Mouse (Mus musculus): Measurements from ENCODE around the gene Lman1l. TPM values are rescaled to one million over a fixed set of nuclear protein-coding genes. Genes with fewer than 3 reads are reported as not detected.

Gene Lman1l
- not detected in 2 replicates for polyA plus RNA-seq (2015; fragmentation: Nextera tagmentation; extraction: Ambion mirVana)

DNA sequence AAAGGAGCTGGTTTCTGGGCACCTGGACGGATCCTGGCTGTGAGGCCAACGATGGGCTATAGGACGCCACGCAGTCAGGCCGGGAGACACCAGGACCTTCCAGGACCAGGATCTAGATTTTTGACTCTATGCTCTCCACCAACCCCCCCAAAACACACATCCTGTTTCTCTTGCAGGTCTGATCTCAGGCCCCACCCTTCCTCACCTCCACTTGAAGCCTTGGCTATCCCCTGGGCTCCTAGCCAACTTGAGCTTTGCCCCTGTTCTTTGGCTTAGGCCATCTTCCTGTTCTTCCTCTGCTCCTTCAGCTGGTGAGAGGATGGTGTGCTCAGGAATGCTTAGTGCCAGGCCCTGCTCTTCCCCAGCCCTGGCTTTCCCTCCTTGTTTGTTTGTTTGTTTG lies at the start of gene Lman1l:
Gene Lman1l, minus strand, starts transcription at position 101 of the 400 bp plus-strand sequence.
- Histone ChIP-seq H3K4me2 (replicated peaks) (no peak within 1 kb of the TSS), H3K9me3 (no peaks in the 10 kb centered on the region), H3K4me1 (replicated peaks) (no peaks in the 10 kb centered on the region), H3K27me3 (replicated peaks) (no peaks in the 10 kb centered on the region), H3K36me3 (peaks cover under 1% of the 10 kb centered on the region), H3K4me3 (replicated peaks) (no peak within 1 kb of the TSS), H3K9ac (no peak within 1 kb of the TSS), H3K27ac (no peak within 1 kb of the TSS)
- ATAC-seq, result no peak
- 94% methylated on average over 5 of the region's 5 CpGs for WGBS

DNA sequence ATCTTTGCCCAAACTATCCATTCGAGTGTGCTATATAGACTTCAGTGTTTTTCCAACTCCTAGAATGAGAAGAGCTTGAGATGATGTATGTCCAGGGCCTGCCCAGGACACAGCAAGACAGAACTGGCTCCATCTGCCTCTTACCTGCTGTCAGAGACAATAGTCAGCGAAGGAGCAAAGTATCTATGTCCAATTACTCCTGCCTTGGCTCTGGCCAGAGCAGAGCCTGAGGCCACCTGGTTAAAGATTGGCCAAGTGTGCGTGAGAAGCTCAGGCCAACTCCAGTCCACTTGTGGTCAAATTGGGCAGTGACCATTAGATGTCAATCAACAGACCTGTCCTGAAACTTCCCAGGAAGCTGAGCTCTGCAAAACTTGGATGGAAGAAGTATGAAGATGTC lies 49.0 kb upstream of the Lman1l start:
- Histone ChIP-seq H3K4me3 (replicated peaks) (no peak overlapping the region), H3K36me3 (no peaks in the 10 kb centered on the region), H3K4me2 (replicated peaks) (no peak overlapping the region), H3K27ac (no peak overlapping the region), H3K9ac (no peak overlapping the region), H3K4me1 (replicated peaks) (peaks cover 12% of the 10 kb centered on the region), H3K9me3 (no peaks in the 10 kb centered on the region), H3K27me3 (replicated peaks) (no peaks in the 10 kb centered on the region)
- 82% methylated on average over 3 of the region's 3 CpGs for WGBS
- ATAC-seq, result no peak

DNA sequence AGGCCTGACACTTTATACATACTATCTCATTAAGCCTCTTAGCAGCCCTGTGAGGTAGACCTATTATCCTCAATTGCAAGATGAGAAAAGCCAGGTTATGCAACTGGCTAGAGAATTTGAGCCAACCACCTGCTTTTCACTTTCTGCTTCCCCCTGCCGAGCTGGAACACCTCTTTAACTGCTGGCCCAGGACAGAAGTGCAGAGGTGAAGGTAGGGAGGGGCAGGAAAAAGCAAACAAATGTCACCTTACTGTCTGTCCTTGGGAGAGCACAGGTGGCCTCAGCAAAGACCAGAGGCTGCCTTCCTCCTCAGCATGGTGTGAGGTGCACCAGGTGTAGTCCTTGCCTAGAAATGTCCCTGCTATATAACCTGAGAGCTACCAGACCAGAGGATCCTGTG lies 47.7 kb upstream of the Lman1l start:
- H3K36me3 ChIP-seq, result no peaks in the 10 kb centered on the region
- no peaks in the 10 kb centered on the region for H3K27me3 ChIP-seq (replicated peaks)
- H3K27ac ChIP-seq, result no peak overlapping the region
- no peak overlapping the region for H3K4me2 ChIP-seq (replicated peaks)
- WGBS, result 3% methylated on average over 1 of the region's 1 CpGs
- H3K4me1 ChIP-seq (replicated peaks), result peaks cover 12% of the 10 kb centered on the region
- no peak overlapping the region for H3K4me3 ChIP-seq (replicated peaks)
- H3K9me3 ChIP-seq, result no peaks in the 10 kb centered on the region
- no peak overlapping the region for H3K9ac ChIP-seq
- 0 out of 2 replicates have a peak, but pooled peaks have one; percentile 57 for ATAC-seq

DNA sequence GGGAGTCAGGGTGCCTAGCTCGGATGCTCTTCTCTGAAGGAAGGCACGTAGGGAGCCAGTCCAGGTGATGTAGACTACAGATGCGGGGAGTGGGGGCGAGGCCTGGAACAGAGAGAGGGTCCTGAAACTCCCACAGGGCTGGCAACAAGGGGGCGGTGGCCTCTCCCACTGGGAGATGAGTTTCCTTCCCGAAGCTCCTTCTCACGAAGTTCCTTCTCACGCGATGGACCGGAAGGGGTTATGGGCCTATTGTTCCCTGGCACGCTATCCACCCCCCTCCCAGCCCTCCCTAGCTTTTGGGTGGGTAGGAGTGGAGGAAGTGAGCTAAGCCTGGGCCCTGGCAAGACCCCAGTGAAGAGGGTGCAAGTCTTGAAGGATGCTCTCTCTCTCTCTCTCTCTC lies 47.2 kb upstream of the Lman1l start:
- Histone ChIP-seq H3K4me3 (replicated peaks) (no peak overlapping the region), H3K27ac (no peak overlapping the region), H3K9me3 (no peaks in the 10 kb centered on the region), H3K9ac (no peak overlapping the region), H3K27me3 (replicated peaks) (no peaks in the 10 kb centered on the region), H3K36me3 (no peaks in the 10 kb centered on the region), H3K4me2 (replicated peaks) (no peak overlapping the region), H3K4me1 (replicated peaks) (peaks cover 12% of the 10 kb centered on the region)
- WGBS, result 67% methylated on average over 11 of the region's 11 CpGs
- ATAC-seq, result no peak

DNA sequence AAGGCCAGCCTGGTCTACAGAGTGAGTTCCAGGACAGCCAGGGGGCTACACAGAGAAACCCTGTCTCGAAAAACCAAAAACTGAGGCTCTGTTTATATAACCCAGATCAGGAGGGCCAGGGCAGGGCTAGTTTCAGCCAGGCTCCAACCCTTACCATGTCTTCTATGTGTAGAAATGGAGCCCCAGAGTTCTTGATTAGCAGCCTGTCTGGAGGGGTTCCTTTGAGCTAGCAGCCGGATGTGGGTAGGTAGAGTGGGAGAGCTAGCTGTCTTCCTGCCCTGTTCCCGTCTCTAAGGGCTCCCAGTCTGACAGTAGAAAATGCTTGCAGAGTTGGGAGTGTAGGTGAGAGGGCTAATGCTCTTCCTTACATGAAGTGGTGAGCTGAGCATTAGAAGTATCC lies 46.6 kb upstream of the Lman1l start:
- H3K4me1 ChIP-seq (replicated peaks), result peaks cover 12% of the 10 kb centered on the region

DNA sequence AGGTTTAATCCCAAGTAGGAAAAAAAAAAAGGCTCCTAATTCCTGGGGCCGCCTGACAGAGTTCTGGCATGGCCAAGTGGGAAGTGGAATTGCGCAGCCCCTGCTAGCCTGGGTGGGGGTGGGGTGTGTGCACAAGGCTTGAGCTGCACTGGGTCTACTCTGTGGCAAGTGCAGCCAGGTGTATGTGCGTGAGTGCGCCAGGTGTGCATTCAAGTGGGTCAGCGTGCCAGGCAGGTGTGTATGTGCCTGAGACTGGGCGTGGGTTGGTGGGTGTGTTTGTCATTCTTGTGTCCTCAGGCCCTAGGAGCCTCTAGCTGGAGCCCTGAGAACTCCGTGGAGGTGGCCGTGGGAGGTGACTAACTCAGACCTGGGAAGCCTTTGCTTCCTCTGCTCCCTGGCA lies 46.0 kb upstream of the Lman1l start:
- H3K27me3 ChIP-seq (replicated peaks), result no peaks in the 10 kb centered on the region
- no peak overlapping the region for H3K27ac ChIP-seq
- no peak overlapping the region for H3K4me3 ChIP-seq (replicated peaks)
- no peak overlapping the region for H3K4me2 ChIP-seq (replicated peaks)
- H3K36me3 ChIP-seq, result no peaks in the 10 kb centered on the region
- peak; percentile 44 for ATAC-seq
- H3K9me3 ChIP-seq, result no peaks in the 10 kb centered on the region
- H3K9ac ChIP-seq, result no peak overlapping the region
- WGBS, result 77% methylated on average over 8 of the region's 8 CpGs
- H3K4me1 ChIP-seq (replicated peaks), result peaks cover 12% of the 10 kb centered on the region

More for the DNA sequence above, 46.6 kb upstream of the Lman1l start:
- Histone ChIP-seq H3K4me3 (replicated peaks) (no peak overlapping the region), H3K9ac (no peak overlapping the region), H3K27me3 (replicated peaks) (no peaks in the 10 kb centered on the region), H3K4me2 (replicated peaks) (no peak overlapping the region), H3K27ac (no peak overlapping the region), H3K36me3 (no peaks in the 10 kb centered on the region), H3K9me3 (no peaks in the 10 kb centered on the region)
- no peak for ATAC-seq
- WGBS, result 62% methylated on average over 3 of the region's 3 CpGs

DNA sequence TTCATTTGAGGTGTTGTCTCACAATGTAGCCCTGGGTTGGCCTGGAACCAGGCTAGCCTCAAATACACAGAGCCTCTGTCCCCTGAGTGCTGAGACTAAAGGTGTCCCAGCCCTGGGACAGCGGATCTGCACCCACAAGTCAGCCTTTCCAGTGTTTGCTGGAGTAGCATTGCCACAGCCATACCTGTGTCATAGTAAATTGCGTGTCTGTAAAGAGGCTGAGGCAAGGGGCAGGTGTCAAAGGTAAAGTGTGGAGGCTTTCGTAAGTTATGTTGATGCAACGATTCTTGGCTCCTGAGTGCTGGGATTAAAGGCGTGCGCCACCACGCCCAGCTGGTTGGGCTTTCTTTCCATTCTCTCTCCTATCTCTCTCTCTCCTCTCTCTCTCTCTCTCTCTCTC lies 44.0 kb upstream of the Lman1l start:
- Histone ChIP-seq H3K27ac (no peak overlapping the region), H3K4me1 (replicated peaks) (peaks cover 12% of the 10 kb centered on the region), H3K27me3 (replicated peaks) (no peaks in the 10 kb centered on the region), H3K4me2 (replicated peaks) (no peak overlapping the region), H3K36me3 (no peaks in the 10 kb centered on the region), H3K9me3 (no peaks in the 10 kb centered on the region), H3K9ac (no peak overlapping the region), H3K4me3 (replicated peaks) (no peak overlapping the region)
- WGBS, result 44% methylated on average over 7 of the region's 7 CpGs
- ATAC-seq, result peak; percentile 55; the same call in 1 of the 2 replicates

DNA sequence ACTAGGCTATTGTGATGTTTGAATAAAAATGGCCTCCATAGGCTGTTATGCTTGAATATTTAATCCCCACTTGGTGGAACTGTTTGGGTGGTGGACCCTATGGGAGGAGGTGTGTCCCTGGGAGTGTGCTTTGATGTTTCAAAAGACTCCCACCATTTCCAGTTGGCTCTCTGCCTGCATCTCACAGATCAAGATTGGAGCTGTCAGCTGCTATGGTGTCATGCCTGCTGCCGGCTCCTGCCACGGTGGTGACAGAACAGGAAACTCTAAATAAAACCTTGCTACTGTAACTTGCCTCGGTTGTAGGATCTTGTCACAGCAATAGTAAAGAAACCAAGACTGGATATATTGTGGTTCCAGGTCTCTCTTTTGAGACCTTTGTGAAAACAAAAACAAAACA lies 41.0 kb upstream of the Lman1l start:
- 82% methylated on average over 3 of the region's 3 CpGs for WGBS
- no peak for ATAC-seq

DNA sequence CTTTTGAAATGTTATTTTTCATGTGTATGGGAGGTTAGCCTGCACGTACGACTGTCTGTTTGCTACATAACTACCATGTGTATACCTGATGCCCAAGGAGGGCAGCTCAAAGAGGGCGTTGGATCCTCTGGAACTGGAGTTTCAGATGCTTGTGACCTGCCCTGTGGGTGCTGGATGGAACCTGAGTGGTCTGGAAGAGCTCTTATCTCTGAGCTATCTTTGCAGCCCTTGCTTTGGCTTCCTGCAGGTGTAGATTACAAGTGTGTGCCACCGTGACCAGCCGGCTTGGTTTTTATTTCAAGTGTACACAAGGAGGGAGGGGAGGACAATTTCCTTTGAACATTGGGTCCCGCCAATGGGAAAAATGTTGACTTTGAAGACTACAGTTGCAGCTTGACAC lies 39.9 kb upstream of the Lman1l start:
- no peaks in the 10 kb centered on the region for H3K9me3 ChIP-seq
- no peak overlapping the region for H3K9ac ChIP-seq
- H3K27ac ChIP-seq, result no peak overlapping the region
- no peak; the same call in 1 of the 2 replicates for ATAC-seq
- no peak overlapping the region for H3K4me3 ChIP-seq (replicated peaks)
- H3K27me3 ChIP-seq (replicated peaks), result no peaks in the 10 kb centered on the region
- 74% methylated on average over 6 of the region's 6 CpGs for WGBS
- H3K4me2 ChIP-seq (replicated peaks), result no peak overlapping the region
- peaks cover 3% of the 10 kb centered on the region; the same call in 1 of the 2 replicates for H3K4me1 ChIP-seq (replicated peaks)
- H3K36me3 ChIP-seq, result no peaks in the 10 kb centered on the region

More for the DNA sequence above, 41.0 kb upstream of the Lman1l start:
- H3K36me3 ChIP-seq, result no peaks in the 10 kb centered on the region
- no peaks in the 10 kb centered on the region for H3K4me1 ChIP-seq (replicated peaks)
- H3K4me3 ChIP-seq (replicated peaks), result no peak overlapping the region
- H3K27ac ChIP-seq, result no peak overlapping the region
- no peaks in the 10 kb centered on the region for H3K9me3 ChIP-seq
- no peak overlapping the region for H3K9ac ChIP-seq
- H3K4me2 ChIP-seq (replicated peaks), result no peak overlapping the region
- H3K27me3 ChIP-seq (replicated peaks), result no peaks in the 10 kb centered on the region

DNA sequence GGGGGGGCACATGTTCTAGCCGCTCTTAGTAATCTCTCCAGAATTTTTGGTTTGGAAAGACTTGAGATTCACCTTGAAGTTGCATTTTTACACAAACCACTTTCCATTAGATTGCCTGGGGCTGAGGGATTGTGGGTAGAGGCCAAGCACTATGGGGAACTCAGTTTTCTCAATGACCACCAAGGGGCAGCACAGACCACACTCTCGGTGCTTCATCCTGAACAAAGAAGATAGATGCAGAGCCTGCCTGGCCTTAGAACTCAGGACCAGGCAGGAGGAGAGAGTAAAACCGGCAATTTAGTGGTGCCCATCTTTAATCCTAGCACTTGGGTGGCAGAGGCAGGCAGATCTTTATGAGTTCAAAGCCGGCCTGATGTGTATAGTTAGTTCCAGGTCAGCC lies 39.2 kb upstream of the Lman1l start:
- no peak overlapping the region for H3K27ac ChIP-seq
- no peaks in the 10 kb centered on the region for H3K36me3 ChIP-seq
- 0 out of 2 replicates have a peak, but pooled peaks have one; percentile 39 for ATAC-seq
- peaks cover 3% of the 10 kb centered on the region; the same call in 1 of the 2 replicates for H3K4me1 ChIP-seq (replicated peaks)
- H3K9ac ChIP-seq, result no peak overlapping the region
- WGBS, result 21% methylated on average over 4 of the region's 4 CpGs
- H3K4me2 ChIP-seq (replicated peaks), result no peak overlapping the region
- H3K27me3 ChIP-seq (replicated peaks), result no peaks in the 10 kb centered on the region
- no peak overlapping the region for H3K4me3 ChIP-seq (replicated peaks)
- no peaks in the 10 kb centered on the region for H3K9me3 ChIP-seq

DNA sequence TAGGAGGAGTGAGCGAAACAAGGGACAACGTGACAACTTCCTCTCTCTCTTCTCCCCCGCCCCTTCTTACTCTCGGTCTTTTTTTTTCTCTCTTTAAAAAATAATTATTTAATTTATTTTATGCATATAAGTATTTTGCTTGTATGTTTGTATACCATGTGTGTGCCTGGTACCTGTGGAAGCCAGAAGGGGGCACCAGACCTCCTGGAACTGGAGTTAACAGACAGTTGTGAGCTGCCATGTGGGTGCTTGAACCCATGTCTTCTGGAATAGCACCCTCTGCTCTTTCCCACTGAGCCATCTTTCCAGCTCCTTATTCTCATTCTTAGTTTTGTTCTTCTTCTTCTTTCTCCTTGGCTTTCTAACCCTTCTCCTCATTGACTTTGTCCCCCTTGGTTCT lies 38.4 kb upstream of the Lman1l start:
- Histone ChIP-seq H3K9ac (no peak overlapping the region), H3K4me2 (replicated peaks) (no peak overlapping the region), H3K27ac (no peak overlapping the region), H3K36me3 (no peaks in the 10 kb centered on the region), H3K27me3 (replicated peaks) (no peaks in the 10 kb centered on the region), H3K9me3 (no peaks in the 10 kb centered on the region), H3K4me3 (replicated peaks) (no peak overlapping the region), H3K4me1 (replicated peaks) (peaks cover 6% of the 10 kb centered on the region; the same call in 1 of the 2 replicates)
- 80% methylated on average over 4 of the region's 4 CpGs for WGBS
- no peak for ATAC-seq

DNA sequence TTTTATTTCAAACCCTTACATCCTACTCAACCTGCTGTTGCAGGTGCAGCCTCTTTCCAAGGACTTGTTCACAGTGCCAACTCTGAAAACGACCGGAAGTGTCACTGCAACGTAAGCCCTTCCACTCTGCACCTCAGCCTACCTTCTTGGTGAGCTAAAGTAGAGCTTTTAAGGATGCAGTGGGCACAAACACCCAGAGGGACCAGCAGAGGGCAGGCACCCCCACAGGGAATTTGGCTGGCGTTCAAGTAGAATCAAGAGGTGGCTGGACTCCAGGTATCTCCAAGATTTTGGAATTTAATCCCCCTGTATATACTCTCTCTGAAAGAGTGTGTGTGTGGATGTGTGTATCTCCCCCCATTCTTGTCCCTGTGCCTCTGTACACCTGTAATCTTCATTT lies 37.3 kb upstream of the Lman1l start:
- Histone ChIP-seq H3K36me3 (no peaks in the 10 kb centered on the region), H3K4me2 (replicated peaks) (no peak overlapping the region), H3K4me3 (replicated peaks) (no peak overlapping the region), H3K27me3 (replicated peaks) (no peaks in the 10 kb centered on the region), H3K4me1 (replicated peaks) (peaks cover 11% of the 10 kb centered on the region), H3K27ac (no peak overlapping the region), H3K9ac (no peak overlapping the region), H3K9me3 (no peaks in the 10 kb centered on the region)
- no peak for ATAC-seq
- 57% methylated on average over 4 of the region's 4 CpGs for WGBS

DNA sequence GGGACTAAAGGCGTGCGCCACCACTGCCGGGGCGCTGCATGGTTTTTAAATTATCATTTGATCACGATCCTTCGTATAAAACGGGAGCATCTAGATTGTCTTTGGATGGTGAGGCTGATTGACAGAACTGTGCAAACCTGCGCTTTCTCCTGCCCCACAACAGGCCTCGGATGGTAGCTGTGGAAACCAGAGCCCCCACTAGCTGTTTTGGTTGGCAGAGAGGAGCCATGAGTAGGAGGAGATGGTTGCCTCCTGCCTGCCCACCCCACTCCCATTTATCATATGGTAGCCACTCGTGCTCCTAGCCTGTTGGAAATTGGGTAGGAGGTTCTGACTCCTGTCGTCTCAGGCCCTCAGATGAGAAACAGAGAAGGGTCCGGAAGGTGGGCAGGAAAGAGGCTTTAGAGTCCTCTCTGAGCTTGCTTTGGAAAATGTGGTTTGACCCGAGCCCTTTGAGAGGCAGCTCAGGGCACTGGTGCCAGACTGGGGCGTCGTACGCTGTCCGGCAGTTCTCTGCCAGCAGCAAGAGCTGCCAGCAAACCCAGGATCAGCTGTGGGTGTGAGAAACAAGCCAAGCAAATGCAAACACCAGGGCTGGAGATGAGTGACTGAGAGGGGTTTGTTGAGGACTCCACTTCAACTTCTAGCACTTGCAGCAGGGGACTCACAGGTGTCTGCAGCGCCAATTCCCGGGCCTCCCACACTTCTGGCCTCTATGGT lies 36.2 kb upstream of the Lman1l start:
- no peak overlapping the region for H3K9ac ChIP-seq
- no peaks in the 10 kb centered on the region for H3K36me3 ChIP-seq
- no peak for ATAC-seq
- no peak overlapping the region for H3K27ac ChIP-seq
- H3K27me3 ChIP-seq (replicated peaks), result no peaks in the 10 kb centered on the region
- peaks cover 11% of the 10 kb centered on the region for H3K4me1 ChIP-seq (replicated peaks)
- H3K4me3 ChIP-seq (replicated peaks), result no peak overlapping the region
- WGBS, result 76% methylated on average over 19 of the region's 19 CpGs
- no peaks in the 10 kb centered on the region for H3K9me3 ChIP-seq
- no peak overlapping the region for H3K4me2 ChIP-seq (replicated peaks)
